Mouse (Mus musculus) cerebellum, adult 2 months (tissue): ENCODE measurements at regions not wholly inside any gene's neighbourhood (a gene's known extent, or its start where the extent isn't known, plus 50 kb on each side); places are given as distances from the start of the nearest gene placed in this dataset.

Experiments
- CTCF ChIP-seq: fragments of 200-500 bp; IDR thresholded peaks from 2 replicates; pipeline ENCODE4 v1.5.1; 2011; ENCODE audit warnings: low read depth, mild to moderate bottlenecking, control low read depth, low read length, moderate library complexity, borderline replicate concordance; ENCODE audit not compliant: insufficient read depth
- POLR2A ChIP-seq: fragments of 200-500 bp; IDR thresholded peaks from 2 replicates; pipeline ENCODE4 v1.6.1; 2011; ENCODE audit warnings: low read length, control low read depth, borderline replicate concordance; ENCODE audit not compliant: insufficient read depth

GRCm38 (mm10) chr9:52371296-52371695, 202.9 kb upstream of the Zc3h12c start:
- TF ChIP-seq CTCF = no peak
- no peak for TF ChIP-seq POLR2A
